Mouse (Mus musculus) urinary bladder, postnatal 25 days (tissue): ENCODE data around the gene Gm42791.

Experiments
- DNase-seq: peaks from one replicate; pipeline ENCODE4 v3.0.0; 2022; ENCODE audit warnings: low spot score

Gm42791 gene

GRCm38 (mm10) chr5:148951360-148951759, 43.6 kb downstream of the Gm42791 start:
- no peak for DNase-seq

DNA sequence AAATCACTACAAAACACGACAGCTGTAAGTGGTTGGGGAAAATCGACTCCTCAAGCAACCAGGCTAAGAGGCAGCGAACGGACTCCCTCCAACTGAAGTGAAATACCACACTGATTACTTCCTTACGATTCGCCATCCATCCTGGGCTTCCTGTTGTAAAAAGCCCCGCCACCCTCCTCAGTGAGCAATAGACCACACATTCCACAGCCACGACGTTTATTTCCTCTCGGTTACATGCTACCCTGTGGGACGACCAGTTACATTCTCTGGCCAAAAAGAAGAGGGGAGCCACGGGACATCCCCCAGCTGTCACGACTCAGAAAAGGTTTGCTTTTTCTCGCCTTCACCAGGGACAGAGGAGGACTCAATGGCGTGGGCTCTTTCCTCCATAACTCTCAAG, 44.9 kb downstream of the Gm42791 start:
- no peak for DNase-seq

DNA sequence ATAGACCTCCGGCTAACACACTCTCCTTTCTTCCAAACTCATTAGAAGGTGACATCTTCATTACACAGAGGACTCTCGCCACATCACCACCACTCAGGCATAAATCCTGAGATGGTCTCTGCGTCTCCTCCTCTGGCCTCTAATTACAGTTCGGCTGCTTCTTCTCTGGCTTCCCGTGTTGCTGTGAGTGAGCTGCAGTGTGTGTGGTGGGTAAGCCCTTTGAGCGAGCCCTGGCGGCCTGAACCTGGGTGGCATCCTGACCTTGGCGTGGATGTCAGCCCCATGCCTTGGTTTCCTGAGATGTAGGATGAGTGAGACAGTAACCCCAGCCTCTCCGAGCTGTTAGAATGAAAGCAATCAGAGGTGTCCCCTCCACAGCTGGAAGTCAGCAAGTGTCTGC, 46.4 kb downstream of the Gm42791 start:
- no peak for DNase-seq

DNA sequence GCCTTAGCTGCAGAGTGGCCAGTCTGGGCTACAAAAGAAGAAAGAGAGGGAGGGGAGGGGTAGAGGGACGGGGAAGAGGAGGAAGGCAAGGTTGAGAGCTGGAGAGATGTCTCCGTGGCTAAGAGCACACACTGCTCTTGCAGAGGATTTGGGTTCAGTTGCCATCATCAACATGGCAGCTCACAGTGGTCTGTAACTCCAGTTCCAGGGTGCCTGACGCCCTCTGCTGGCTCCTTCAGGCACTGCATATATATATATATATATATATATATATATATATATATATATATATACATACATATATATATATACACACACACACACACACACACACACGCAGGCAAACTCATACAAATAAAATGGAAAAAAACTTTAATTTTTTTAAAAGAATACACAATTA, 47.5 kb downstream of the Gm42791 start:
- DNase-seq, result no peak

DNA sequence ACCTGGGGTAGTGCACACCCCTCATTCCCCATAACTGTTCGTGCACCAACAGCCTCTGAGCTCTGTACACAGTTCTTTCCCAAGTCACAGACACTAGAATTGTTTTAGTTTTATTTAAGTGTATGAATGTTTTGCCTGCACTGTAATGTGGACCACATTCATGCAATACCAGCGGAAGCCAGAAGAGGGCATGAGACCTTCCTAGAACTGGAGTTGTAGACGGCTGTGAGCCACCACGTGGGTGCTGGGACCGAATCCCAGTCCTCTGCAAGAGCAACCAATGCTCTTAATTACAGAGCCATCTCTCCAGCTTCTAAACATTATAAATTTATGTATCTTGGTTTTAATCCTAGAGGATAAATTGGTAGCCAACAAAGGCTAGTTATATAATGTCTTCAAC, 48.2 kb downstream of the Gm42791 start:
- no peak for DNase-seq

- DNase-seq, result no peak
Observed at GRCm38 (mm10) chr5:148945735-148946134, 49.2 kb downstream of the Gm42791 start.

DNA sequence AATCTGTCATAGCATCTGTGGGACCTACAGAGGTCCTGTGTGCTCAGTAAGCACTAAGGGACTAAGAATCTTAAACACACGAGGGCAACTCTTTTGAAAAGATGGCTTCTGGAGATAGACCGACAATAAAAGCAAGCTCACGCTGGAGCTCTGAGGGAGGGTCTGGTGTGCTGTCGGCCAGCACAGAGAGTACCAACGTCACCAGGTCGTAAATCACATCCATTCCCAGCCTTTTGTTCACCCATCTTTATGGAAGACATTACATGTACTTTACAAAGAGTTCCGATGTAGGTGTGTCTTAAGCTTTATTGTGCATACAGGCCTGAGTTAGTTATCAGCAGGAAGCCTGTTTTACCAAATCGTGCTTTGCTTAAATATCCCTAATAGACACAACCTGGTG, 50.9 kb downstream of the Gm42791 start:
- DNase-seq, result no peak

DNA sequence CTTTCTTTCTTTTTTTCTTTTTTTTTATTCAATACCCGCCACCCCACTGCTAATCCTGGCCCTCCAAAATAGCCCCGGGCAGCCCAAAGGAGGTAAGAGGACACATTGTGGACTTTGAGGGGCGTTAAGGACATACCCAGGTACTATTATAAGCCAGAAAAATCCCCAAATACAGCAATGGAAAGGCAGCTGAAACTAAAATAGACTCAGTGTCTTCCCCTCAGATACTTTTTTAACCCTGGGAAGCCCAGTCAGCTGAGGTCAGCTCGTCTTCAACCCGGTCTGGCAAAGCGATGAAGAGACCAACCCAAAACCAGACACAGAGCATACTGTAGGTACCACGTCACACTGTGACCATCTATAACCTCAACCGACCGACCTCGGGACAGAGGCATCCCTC, 51.5 kb downstream of the Gm42791 start:
- DNase-seq, result no peak

- DNase-seq, result no peak
Observed at GRCm38 (mm10) chr5:148942957-148943356, 52.0 kb downstream of the Gm42791 start.

DNA sequence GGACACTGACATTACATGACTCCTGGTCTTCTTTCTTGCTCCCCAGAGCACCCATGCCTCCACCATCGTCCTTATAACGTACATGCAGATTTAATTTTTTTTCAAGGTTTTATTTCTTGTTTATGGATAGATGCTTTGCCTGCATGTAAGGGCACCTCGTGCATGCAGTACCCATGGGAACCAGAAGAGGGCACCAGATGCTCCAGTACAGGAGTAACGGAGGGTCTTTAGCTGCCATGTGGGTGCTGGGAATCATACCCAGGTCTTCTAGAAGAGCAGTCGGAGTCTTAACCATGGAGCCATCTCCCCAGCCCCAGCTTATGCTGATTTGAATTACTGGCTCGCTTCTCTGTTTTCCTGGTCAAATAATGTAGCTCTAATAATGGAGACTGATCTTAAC, 52.6 kb downstream of the Gm42791 start:
- DNase-seq, result no peak

- no peak for DNase-seq
Observed at GRCm38 (mm10) chr5:148941867-148942266, 53.1 kb downstream of the Gm42791 start.

- no peak for DNase-seq
Observed at GRCm38 (mm10) chr5:148939948-148940382, 55.0 kb downstream of the Gm42791 start.

GRCm38 (mm10) chr5:148936516-148936951, 58.4 kb downstream of the Gm42791 start:
- no peak for DNase-seq

GRCm38 (mm10) chr5:148935871-148936270, 59.1 kb downstream of the Gm42791 start:
- DNase-seq, result no peak

DNA sequence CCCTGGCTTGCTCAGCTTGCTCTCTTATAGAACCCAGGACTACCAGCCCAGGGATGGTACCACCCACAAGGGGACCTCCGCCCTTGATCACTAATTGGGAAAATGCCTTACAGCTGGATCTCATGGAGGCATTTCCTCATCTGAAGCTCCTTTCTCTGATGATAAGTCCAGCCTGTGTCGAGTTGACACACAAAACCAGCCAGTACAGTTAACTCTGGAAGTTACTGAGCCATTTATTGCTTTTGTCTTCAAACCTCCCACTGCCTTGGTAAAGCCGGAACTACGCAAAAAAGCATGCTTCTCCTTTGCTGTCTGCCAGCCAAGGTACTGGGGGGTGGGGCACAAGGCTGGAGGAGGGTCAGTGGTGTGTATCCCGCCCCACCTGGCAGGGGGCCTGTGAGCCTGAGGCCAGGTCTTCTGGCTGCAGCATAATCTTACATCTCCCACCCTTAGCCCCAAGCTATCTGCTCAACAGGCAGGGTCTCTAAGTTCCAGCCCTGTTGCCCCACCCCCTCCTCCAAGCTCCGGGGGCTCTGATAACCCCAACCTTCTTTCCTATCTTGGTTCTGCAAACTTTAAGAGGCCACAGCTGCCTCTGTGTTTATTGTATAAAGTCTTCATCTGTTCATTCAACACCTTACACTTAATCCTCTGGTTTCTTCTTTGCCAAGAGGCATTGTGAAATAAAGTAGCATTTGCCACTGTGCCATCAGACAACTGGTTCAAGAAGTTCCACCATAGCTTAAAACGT, 59.7 kb downstream of the Gm42791 start:
- DNase-seq, result no peak

GRCm38 (mm10) chr5:148934457-148934856, 60.5 kb downstream of the Gm42791 start:
- no peak for DNase-seq

DNA sequence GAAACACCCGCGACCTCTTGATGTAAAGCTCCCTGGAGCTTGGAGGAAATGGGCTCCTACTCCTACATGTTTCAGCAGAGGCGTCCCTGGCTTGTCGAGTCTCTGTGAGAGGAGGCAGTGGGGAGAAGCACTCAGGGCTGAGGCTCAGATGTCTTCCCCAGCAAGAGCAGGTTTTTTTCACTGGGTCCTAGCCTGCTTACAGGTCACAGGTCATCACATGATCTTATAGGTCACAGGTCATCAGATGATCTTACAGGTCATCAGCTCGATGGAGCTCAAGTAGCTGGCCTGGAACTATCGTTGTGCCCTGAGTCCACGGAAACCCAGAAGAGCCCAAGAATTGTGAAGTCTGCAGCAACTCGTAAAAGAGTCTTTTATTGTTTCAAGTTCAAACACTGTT, 61.2 kb downstream of the Gm42791 start:
- DNase-seq, result no peak

DNA sequence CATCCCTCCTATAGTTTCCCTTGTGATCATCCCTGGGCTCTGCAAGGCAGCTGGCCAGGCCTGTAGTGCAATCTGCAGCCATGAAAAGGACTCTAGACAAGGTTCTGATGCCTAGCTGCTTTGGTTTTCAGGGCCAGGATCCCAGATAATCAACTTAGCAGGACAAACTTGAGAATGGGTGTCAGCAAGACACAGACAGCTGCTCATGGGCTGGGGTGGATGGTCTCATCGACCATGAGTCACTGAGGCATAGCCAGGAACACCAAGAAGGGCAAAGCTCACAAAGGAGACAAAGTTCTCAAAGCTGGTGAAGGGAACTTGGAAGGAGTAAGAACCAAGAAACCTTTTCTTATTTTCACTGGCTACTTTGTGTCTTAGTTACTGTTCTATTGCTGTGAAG, 63.6 kb downstream of the Gm42791 start:
- DNase-seq, result no peak

- no peak for DNase-seq
Observed at GRCm38 (mm10) chr5:148929116-148929449, 65.9 kb downstream of the Gm42791 start, which contains the start of gene Katnal1. Gene Katnal1, minus strand, starts transcription at chr5:148929320.

- peak; percentile 86 for DNase-seq
Observed at GRCm38 (mm10) chr5:148928382-148929115, 66.4 kb downstream of the Gm42791 start.

GRCm38 (mm10) chr5:148927717-148928223, 67.2 kb downstream of the Gm42791 start:
- no peak for DNase-seq

- DNase-seq, result no peak
Observed at GRCm38 (mm10) chr5:148924586-148924985, 70.4 kb downstream of the Gm42791 start.

- no peak for DNase-seq
Observed at GRCm38 (mm10) chr5:148924051-148924450, 70.9 kb downstream of the Gm42791 start.
